Mouse (Mus musculus): ENCODE results near the gene Arl6ip1. TPM values are rescaled to one million over a fixed set of nuclear protein-coding genes. Genes with fewer than 3 reads are reported as not detected.
A peak's percentile ranks its signal among the peaks of the same experiment; 100 is the strongest.

Gene Arl6ip1
- total RNA-seq, 2 experiments from 2014 or later: 249 to 254 TPM

DNA sequence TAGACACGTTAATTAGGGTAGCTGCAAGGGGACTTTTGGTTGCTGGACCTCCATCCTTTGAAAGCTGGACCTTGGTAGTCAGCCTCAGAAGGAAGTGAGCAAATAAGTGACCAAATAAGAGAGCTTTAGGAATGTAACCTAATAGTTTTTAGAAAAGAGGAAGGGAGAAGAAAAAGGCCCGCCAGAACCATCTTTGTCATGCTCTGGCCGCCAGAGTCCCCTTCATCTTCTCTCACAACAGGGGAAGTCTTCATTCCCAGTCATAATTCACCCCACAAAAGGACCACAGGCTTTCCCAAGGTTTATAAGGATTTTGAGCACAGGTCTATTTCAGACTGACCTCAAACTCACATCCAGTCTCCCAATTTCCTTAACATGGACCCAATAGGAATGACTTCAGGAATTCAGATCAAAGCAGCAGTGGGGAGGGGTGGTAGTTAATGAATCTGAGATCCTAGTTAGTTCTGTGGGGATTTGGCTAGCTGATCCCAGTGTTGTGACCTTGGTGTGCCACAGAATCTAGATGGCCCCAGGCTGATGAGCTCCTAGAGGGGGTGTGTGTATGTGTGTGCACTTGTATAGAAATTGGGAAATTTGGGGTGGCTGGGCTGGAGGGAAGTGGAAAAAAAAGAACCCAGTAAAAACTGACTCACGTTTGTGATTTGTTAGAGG lies 11.8 kb downstream of the Arl6ip1 start:
- intact Hi-C loops (cut with DNase I): no loop called here

DNA sequence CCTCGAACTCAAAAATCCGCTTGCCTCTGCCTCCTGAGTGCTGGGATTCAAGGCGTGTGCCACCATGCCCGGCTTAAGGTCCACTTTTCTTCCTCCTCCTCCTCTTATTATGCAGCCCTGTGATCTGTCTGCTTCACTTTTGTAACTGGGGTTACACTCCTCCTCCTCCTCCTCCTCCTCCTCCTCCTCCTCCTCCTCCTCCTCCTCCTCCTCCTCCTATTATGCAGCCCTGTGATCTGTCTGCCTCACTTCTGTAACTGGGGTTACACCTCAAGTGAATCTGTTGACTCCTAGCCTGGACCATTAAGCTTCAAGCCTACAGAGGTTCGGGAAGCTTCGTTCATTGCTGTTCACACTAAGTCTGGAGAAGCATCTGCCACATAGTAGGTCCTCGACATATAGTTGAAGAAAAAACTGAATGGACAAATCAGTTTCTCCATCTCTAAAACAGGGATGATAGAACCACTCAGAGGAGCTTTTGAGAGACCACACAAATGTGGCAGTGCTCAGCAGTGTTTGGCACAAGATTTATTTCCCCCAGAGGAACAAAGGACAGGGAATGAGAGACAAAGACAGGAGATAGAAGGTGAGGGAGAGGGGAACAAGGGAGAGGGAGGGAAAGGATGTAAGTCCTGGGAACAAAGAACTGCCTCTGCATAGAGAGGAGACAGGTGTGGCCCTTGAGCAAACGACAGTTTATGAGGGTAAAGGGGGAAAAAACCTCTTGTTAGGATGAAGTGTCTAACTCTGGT lies 12.5 kb downstream of the Arl6ip1 start:
- no peak for DNase-seq (ENCODE audit: low spot score in 2 of 2)
- intact Hi-C loops (cut with DNase I): no loop called here

More for the DNA sequence above, 11.8 kb downstream of the Arl6ip1 start:
- DNase-seq (ENCODE audit: low spot score in 2 of 2): no peak

DNA sequence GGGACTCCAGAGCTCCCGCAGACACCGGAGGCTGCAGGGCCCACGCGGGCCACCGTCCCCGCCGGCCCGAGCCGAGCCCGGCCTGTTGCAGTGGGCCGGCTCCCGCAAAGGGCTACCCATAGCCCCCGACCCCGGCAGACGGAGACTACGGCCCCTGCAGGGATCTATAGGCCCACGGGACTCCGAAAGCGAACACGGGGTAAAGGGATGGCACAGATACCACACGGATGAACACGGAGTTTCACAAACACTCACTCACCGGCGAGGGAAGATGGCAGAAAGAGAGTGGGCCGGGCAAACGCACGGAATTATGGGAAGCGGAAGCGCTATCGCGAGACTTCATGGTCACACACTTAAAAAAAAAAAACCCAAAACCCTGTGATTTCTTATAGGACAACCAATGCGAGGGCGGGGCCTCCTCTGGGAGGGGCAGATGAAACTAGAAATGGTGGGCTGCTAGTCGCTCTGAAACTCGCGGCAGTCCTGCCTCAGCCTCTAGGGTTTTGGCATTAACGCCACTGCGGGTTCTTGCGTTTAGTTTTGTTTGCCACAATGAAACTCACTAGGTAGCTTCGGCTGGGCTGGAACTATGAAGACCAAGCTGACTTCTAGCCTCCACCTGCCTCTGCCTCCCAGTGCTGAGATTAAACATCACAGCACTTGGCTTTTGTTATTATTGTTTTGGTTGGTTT lies 13.4 kb downstream of the Arl6ip1 start, which contains the start of gene Rps15a:
Gene Rps15a, minus strand, starts transcription at position 312 of the 692 bp plus-strand sequence.
- intact Hi-C loops (cut with DNase I): no loop called here
- DNase-seq (ENCODE audit: low spot score in 2 of 2): peak; percentile 93 to 95

DNA sequence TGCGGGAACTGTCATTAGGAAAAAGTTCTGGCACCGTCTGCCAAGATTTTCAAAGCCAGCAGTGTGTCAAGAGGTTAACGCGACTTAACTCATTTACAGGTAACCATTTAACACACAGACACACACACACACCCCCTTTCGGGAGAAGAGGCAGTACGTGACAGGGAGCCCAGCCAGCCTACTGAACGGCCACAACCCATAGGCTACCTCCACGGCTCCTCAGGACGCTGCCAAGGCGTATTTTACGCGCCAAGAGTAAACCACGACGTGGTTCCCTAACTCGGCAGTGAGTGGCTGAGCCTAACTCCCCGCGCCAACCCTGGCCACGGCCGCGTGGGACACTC lies 14.0 kb downstream of the Arl6ip1 start:
- no peak for DNase-seq (ENCODE audit: low spot score in 2 of 2)
- intact Hi-C loops (cut with DNase I): no loop called here

DNA sequence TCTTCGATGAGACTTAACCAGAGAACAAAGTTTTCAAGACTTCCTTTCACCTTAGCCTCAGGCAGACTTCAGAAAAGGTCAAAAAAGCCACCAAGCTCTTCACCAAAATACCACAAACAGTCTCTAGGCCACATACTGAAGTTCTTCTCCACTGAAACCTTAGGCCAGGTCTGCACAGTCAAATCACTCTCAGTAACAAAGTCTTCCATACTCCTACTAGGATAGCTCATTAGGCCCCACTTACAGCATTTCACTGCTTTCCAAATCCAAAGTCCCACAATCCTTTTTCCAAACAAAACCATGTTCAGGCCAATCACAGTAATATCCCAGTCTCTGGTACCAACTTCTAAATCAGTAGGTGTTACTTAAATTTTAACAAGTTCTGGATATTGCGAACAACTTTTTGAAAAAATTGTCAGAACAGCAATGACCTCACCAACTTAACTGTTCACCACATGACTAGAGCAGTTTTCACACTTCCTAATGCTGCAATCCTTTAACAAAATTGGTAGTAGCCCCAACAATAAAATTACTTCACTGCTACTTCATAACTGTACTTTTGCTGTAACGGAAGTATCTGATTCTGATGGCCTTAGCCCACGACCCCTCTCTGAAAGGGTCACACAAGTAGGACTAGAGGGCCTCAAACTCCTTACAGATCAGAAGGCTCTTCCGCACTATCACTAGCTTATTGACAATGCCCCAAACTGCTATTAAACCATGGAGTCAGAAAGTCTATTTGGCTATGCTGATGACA lies 15.7 kb downstream of the Arl6ip1 start:
- DNase-seq (ENCODE audit: low spot score in 2 of 2): no peak
- intact Hi-C loops (cut with DNase I): no loop called here

DNA sequence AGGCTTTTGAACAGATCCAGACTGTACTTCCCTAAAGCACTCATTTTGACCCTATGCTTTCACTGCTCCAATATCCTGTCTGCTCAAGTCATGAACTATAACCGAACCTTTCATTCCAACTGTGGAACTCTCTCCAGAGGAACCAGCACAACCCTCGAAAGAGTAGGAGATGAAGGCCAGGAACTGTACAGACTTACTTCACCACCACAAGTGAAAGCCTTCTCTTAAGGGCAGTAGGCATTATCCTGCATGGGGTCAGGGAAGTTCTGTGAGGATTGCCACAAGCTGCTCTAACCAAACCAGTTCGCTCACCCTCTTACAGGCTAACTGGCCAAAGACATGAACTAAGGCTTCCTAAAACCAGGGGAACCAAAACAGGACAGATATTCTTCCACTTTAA lies 18.3 kb downstream of the Arl6ip1 start:
- DNase-seq (ENCODE audit: low spot score in 2 of 2): no peak
- intact Hi-C loops (cut with DNase I): no loop called here

DNA sequence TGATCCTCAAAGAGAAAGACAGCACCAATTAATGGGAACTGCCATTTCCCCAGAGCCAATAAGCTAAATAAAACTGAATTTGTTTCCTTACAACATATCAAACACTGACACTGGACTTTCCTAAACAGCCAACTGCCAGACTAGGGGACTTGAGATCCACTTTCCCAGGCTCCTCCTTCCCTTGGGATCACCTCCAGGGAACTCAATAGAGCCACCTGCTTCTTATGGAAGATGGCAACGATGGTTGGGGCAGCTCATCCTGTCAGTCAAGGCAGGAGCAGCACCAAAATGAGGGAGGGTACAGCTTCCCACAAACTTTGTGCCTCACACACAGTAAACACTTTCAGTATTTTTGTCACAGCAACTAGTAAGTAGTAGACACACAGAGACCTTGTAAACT lies 21.8 kb downstream of the Arl6ip1 start:
- no peak for DNase-seq (ENCODE audit: low spot score in 2 of 2)

DNA sequence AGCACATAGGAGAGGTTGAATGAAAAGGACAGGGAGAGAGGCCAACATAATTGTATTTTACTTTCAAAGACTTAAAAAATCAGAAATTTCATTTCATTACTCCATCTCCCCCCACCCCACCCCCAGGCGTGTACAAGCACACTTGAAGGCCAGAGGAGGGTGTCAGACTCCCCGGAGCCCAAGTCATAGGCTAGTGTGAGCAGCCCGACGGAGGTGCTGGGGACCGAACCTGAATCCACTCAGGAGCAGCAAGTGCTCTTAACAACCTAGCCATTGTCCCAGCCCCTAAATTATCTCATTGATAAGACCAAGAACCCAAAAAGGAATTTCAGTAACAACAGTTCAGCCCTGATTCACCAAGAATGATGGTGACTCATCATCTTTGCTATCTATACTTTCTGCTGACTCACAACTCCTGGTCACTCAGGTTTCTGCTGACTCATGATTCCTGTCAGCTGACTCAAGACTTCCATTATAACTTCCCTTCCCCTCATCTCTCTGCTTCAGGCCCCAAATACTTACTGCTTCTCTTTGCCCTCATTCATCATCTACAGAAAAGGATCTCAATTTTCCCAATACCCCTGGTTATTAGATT lies 24.9 kb downstream of the Arl6ip1 start:
- DNase-seq (ENCODE audit: low spot score in 2 of 2): no peak
- intact Hi-C loops (cut with DNase I): loop anchor here (5.0 to 10.0 kb wide), 3 partner anchors 450 to 1462 kb away; no protein-coding TSS in a partner anchor

More for the DNA sequence above, 21.8 kb downstream of the Arl6ip1 start:
- intact Hi-C loops (cut with DNase I): loop anchor here (10.0 kb wide), 2 partner anchors 453 to 1403 kb away; no protein-coding TSS in a partner anchor

DNA sequence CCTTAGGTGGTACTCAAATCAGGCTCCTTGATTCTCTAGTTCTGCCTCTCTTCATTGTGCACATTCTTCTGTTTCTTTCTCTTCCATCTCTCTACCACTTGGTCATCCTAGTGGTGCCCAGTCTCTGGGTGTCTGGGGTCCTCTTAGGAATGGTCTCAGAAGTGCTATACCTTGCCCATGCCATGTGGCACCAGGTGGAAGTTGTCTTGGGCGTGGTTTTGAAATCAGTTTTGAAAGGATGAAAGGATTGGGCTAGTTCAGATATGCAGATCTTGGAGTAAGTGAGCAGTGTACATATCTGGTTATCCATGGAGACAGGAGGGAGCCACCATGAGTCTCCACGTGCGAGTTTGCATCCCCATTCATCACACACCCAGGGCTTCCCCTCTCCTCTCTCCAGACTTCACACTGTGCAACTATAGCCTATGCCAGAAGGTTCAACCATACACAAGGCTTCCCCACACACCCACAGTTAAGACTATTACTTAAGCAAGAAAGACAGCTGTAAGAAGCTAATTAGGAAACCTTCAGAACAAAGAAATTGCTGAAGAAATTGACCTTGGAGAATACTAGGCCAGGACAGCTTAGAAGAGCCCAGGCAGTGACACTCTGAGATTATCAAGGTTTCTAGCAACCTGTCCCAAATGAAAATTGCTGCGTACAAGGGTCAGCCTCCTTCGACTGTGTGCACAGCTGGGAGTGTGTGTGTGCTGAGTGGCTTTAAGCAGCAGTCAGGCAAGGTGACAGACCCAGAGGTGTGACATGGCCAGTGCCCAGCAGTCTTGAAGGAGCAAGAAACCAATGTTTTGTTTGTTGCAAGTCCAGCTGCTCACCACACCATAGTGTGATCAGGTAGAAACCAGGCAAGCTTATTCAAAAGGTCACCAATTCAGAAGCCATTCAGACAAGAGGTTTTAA lies 25.7 kb downstream of the Arl6ip1 start:
- no peak for DNase-seq (ENCODE audit: low spot score in 2 of 2)
- intact Hi-C loops (cut with DNase I): loop anchor here (2.0 to 10.0 kb wide), 4 partner anchors 449 to 1461 kb away; partner anchors contain the start of gene Xylt1

DNA sequence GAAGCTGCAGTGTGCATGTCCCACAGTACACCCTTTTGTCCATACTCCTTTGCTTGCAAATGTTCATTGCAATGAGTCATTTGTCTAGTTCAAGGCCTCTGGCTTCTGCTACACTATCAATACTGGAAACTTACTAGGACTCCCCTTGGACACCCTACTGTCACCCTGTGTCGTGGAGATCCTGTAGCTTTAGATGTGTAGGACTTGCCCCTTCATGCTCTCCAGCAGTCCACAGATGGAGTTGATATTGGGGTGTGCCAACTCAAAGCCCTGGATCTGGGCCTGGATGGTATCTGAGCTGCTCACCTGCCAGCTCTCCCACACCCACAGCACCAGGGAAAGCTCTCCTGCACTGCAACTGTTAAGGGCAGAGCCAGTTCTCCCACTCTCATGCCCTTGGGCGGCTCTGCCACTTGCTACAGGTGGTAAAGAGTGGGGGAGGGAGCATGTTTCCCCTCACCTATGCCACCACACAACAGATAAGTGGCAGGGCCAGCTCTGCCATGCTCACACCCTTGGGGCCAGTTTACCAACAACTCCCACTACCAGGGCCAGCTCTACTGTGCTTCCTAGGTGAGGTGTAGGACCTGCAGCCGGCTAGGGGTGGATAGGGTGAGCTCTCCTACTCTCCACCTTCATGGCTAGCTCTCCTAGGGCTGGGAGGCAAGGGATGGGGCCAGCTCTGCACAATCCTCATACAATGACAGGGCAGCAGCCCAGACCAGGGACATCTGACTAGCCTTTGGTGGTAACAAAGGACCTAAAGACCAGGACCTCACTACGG lies 26.6 kb downstream of the Arl6ip1 start:
- intact Hi-C loops (cut with DNase I): loop anchor here (2.0 to 10.0 kb wide), 4 partner anchors 448 to 1461 kb away; partner anchors contain the start of gene Xylt1
- DNase-seq (ENCODE audit: low spot score in 2 of 2): no peak

DNA sequence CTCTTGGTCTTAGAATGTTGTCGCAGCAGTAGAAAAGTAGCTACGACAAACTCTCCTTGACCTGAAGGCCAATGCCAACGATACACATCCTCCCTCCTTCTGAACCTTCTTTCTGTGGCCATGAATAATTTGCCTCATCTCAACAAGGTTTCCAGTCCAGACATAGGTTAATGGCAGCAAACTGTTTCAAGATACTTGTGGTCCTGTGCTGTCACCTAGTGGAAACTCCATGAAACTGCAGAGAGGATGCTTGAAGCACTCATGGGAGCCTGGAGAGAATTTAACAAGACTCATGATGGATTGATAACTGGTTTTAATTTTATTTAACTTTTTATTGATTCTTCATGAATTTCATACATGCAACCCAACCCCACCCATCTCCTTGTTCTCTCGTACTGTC lies 27.2 kb downstream of the Arl6ip1 start:
- intact Hi-C loops (cut with DNase I): loop anchor here (2.0 to 10.0 kb wide), 4 partner anchors 447 to 1460 kb away; partner anchors contain the start of gene Xylt1
- no peak for DNase-seq (ENCODE audit: low spot score in 2 of 2)

DNA sequence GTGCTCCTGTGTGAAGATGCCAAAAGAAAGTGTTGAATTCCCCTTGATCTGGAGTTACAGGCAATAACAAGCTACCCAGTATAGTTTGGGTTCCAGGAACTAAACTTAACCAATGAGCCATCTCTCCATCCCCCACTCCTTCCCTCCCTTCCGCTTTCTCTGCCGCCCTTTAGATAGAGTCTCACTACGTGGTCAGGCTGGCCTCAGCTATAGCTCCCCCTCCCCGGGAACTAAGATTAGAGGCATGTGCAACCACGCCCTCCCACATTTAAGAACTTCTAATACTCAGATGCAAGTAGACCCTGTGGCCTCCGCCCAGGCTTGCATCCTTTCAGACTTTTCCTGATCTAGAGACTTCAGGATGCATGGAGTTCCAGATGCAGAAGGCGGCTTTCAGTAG lies 31.8 kb downstream of the Arl6ip1 start:
- DNase-seq (ENCODE audit: low spot score in 2 of 2): no peak
- intact Hi-C loops (cut with DNase I): no loop called here

DNA sequence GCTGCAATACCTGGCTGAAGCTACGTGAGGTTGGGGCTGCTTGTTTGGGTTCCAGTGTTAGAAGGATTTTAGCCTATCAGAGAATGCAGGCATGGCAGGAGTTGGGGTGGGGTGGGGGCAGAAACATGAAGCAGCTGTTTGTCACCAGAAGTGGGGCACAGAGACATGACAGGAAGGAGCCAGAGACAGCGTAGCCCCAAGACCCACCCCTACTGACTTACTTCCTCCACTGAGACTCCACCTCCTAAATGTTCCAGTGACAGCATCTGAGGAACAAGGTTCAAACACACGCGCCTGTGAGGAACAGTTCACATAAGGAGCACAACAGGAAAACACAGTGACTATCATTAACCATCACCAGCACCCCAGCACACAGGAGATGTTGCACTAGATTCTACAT lies 49.5 kb downstream of the Arl6ip1 start:
- intact Hi-C loops (cut with DNase I): no loop called here
- DNase-seq (ENCODE audit: low spot score in 2 of 2): no peak

DNA sequence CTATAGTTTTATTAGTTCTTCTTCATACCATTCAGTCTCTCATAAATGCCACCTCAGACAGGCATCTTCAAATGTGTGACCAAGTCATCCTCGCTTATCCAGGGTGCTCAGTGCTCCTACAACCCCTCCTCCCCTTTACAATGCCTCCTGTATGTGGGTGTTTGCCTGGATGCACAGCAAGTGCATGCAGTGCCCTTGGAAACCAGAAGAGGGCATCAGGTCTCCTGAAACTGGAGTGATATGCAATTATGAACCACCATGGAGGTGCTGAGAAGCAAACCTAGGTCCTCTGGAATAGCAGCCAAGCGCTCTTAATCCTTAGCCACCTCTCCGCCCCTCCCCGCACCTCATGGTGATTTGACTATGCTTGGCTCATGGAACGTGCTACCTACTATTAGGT lies 50.4 kb downstream of the Arl6ip1 start:
- no peak for DNase-seq (ENCODE audit: low spot score in 2 of 2)
- intact Hi-C loops (cut with DNase I): no loop called here
